Mouse (Mus musculus) kidney, postnatal 4 days (tissue): ENCODE measurements around the gene Gm17019.
A peak's percentile ranks its signal among the peaks of the same experiment; 100 is the strongest.
"Not testable (repeated sequence)": the region's sequence is repeated elsewhere in the genome, so short reads cannot be mapped to it uniquely, and the experiment has no call there.

Experiments
- DNase-seq, 2 experiments: peaks; one replicate each; pipeline ENCODE4 v3.0.0; 2021; ENCODE audit warnings: mixed read lengths in 2 of 2

Gm17019 gene

DNA sequence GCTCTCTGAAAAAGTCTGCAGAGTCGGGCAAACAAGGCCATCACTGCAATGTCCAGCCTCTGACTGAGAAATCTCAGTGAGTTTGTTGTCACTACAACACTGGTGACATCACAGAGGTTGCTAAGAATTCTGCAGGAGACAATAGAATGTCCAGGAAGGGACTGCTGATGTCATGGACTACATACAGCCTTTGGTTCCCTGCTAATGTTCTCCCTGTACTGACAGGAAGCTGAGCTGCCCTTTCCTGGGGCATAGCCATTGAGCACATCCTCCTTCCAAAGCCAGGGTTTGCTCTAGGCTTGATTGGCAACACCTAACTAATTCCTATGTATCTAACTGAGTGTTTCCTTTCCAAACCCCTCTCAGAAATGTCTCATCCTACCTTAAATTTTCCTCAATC, at the start of gene Gm17019:
Gene Gm17019, minus strand, starts transcription at position 101 of the 400 bp plus-strand sequence.
- DNase-seq: not testable (repeated sequence)

DNA sequence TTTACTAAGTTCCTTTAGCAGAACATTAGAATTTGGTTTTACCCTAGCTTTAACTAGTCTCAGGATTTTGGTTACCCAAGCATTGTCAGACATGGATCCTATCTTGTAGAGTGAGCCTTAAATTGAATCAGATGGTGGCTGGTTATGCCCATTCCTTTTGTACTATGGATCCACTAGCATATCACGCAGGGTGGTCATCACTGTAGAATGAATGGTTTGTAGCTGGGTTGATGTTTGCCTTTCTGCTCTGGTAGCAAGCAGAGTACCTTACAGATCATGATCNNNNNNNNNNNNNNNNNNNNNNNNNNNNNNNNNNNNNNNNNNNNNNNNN, 29.6 kb upstream of the Gm17019 start:
- DNase-seq: not testable (repeated sequence)

DNA sequence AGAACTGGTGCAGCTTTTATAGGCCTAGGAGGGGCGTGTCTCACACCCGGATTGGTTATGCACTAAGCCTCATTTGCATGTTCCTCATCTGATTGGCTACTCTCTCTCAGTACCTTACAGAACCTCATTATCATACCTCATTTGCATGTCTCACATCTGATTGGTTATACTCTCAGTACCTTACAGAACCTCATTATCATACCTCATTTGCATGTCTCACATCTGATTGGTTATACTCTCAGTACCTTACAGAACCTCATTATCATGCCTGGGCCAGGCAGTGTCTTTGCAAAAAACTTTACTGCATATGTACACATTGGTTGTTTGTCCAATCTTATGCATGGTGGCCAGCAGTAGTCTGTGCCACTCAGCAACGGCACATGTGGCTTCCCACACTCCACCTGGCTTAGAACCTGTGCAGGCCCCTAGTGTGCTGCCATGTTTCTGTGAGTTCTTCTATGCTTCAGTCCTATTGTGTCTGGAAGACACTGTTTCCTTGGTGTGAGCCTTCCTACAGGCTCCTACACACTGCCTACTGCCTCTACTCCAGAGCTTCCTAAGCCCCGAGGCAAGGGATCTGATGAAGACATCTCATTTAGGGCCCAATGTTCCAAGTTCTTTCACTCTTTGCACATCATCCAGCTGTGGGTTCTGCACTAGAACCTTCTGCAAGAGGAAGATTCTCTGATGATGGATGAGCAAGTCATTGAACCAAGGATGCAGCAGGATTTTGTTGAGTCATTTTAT, 29.0 kb upstream of the Gm17019 start:
- DNase-seq: not testable (repeated sequence)

DNA sequence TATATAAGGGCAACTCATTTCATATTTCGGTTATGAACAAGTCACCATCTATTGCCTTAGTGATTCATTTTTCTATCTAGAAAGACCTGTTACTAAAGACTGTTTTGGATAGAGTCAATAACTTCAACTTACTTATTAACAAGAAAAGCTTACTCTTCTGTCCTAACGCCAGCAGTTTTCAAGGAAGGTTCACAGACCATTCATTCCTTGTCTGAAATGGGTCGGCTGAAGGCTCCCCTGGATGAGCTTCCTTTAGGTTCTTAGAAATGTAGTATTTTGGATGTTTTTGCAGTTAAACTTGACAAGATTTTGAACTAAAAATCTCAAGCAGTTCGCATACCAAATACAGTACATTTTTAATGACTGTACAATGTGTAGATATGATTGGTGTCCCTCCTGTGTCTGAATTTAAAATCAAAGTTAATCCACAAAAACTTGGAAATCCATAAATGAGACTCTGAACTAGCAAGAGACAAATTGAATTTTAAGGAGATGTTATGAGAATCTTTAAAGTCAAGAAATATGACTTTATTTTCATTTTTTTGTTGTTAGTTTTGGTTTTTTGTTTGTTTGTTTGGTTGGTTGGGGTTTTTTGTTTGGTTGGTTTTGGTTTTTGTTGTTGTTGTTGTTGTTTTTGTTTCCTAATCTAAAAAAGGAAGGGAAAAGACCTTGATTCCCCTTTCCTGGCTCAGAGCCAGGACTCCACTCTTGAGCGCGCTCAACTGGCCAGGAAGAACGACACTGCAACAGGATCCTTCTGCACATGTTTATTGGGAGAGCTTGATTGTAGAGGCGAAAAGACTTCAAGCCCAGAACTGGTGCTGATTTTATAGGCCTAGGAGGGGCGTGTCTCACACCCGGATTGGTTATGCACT, 21.6 kb upstream of the Gm17019 start:
- not testable (repeated sequence) for DNase-seq

DNA sequence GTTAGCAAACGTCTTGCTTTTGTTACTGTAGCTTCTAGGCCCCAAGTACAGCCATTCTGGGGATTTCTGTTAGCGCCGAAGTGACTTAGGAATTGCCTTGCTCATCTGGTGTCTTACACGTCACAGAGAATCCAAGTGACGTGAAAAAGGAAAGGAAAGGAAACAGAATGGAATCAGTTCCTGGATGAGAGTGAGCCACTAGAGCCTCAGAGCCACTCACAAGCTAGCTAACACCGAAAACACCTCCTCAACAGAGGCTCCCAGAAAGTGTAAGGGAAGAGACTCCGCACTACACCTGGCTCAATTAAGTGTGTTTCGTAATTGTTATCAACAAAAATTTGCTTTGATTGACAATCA, 20.8 kb upstream of the Gm17019 start:
- not testable (repeated sequence) for DNase-seq

DNA sequence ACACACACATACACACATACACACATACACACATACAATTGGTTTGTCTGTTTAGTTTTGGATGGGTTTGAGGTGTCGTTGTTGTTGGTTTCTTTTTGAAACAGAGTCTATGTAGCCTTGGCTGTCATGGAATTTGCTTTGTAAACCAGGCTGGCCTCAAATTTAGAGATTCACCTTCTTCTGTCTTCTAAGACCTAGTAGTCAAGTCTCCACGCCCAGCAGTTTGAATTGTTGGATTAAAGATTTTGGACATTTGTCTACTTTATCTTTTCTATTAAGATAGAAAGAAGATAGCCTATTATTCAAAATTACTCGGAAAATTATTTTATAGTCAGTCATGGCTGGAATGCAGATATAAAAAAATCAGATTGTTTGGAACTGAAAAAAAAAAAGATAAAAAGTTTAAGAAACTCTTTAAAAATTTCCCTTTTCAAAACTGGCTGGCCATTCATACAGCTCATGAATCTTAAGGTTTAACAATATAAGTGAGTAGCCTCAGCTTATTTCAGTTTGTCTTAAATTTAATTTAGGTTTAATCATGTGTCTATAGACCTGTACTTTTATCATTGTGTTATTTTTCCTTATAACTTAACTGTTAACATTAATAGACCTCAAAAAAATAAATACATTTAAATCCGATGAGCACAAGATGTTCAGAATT, 20.3 kb upstream of the Gm17019 start:
- not testable (repeated sequence) for DNase-seq

DNA sequence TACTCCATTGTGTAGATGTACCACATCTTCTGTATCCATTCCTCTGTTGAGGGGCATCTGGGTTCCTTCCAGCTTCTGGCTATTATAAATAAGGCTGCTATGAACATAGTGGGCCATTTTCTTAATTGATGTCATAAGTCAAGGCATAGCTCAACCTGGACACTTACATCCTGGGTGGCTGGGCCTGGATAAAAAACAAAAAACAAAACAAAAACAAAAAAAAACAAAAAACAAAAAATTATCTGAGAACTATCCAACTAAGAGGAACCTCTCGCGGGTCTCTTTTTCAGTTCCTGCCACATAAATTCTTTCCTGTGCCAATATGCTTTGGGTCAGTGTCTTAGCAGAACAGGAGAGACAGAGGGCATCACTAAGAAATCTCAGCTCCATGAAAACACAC, 18.0 kb upstream of the Gm17019 start:
- DNase-seq: not testable (repeated sequence)

DNA sequence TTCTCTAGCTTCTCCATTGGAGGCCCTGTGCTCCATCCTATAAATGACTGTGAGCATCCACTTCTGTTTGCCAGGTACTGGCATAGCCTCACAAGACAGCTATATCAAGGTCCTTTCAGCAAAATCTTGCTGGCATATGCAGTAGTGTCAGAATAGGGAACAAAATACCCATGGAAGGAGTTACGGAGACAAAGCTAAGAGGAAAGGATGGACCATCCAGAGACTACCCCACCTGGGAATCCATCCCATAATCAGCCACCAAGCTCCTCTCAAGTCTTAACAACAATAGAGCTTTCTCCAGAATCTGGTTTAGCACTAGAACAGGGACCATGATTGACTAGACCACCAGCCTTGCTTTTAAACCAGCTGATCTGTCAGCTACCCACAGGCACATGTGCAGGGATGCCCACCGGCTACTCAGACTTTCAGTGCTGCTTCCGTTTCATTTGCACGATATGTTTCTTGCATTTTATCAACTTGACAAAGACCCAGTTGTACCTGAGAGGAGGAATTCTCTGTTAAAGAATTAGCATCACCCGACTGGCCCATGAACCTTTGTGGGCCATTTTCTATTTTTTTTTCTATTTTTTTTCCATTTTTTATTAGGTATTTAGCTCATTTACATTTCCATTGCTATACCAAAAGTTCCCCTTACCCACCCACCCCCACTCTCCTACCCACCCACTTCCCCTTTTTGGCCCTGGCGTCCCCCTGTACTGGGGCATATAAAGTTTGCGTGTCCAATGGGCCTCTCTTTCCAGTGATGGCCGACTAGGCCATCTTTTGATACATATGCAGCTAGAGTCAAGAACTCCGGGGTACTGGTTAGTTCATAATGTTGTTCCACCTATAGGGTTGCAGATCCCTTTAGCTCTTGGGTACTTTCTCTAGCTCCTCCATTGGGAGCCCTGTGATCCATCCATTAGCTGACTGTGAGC, 12.3 kb upstream of the Gm17019 start:
- DNase-seq: not testable (repeated sequence)

DNA sequence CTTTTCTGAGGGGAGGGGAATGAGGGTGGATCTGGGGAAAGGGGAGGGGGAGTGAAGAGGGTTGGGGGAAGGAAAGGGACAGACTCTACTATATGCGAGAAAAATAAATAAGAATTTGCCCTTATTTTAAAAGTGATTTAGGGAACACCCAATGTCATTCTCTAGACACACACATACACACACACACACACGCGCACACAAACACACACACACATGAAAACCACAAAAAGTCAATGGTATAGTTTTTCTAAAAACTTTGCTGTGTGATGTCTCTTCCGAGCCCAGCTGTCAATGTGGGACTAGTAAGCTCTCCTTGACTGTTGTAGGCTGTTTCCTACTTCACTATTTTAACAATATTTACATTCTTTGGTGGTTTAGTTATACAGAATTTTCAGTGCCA, 8.0 kb upstream of the Gm17019 start:
- DNase-seq: not testable (repeated sequence)

DNA sequence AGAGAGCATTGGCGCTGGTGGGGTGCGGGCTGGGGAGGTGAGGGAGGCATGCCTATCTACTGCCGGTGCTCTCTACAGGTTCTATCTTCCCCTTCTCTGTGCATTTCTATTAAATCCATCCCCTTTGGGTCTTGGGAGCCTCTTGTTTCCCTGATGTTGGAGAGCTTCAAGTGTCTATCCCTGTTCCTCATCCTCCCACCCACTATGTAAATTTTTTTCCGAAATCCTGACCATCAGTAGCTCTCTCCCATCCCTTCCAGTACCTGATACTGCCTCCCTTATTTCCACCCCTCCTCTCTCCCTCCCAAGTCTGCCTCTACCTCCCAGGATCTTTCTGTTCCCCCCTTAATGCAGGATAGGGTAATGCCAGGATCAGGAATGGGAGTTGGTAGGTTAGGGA, 7.2 kb upstream of the Gm17019 start:
- DNase-seq: not testable (repeated sequence)

DNA sequence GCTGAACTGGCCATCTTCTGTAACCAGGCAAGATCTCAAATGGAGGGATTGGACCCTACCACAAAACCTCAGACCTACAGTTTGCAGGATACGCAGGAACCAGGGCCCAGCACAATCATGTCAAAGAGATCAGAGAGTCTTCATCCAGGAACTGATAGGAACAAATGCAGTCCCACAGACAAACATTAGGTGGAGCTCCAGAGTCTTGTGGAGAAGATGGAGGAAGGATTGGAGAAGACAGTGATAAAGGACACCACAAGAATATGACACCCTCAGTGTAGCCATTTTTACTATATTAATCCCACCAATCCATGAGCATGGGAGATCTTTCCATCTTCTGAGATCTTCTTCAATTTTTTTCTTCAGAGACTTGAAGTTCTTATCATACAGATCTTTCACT, 8.5 kb downstream of the Gm17019 start:
- DNase-seq: not testable (repeated sequence)

DNA sequence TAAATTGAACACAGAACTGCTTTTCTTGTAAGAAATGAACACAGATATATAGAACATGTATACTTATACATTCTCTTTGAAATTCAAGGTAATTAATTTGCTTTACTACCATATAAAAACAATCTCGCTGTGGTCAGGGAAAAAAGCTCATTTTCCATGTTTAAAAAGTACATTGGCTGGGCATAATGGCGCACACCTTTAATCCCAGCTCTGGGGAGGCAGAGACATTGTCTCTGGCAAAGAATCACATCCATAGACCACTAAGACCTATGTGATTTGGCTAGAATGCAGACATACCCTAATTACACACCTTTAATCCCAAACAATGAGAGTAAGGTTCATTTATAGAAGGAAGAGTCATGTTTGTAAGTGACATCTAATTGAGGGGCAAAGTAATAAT, 12.7 kb downstream of the Gm17019 start:
- not testable (repeated sequence) for DNase-seq

DNA sequence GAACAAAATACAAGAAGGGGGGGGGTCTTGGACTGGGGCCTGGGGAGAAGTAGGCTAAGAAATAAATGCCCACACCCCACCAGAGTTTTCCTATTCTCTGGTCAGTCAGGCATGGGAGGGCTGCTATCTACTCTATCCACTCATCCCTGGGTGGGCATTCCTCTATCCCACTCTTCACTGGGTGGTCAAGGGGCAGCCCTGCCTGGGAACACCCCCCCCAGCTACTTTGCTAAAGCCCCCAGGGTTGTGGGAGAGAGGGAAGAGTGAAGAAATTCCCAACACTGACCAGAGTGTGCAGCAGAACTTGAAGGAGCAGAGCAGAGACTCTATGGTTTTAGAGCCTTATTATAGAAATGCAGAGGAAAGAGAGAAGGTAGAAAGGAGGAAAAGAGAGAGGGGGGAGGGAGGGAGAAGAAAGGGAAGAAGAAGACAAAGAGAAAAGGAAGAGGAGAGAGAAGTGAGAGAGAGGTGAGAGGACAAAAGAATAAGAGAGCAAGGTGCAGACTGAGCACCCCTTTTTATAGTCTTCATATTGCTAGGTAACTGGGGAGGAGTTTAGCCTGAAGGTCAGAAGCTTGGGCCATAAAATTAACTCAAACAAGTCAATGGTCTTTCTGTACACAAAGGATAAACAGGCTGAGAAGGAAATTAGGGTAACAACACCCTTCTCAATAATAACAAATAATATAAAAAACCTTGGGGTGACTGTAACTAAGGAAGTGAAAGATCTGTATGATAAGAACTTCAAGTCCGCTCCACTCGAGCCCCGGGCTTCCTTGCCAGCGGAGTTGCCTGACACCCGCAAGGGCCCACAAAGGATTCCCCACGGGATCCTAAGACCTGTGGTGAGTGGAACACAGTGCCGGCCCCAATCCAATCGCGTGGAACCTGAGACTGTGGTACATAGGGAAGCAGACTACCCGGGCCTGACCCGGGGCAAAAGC, 21.9 kb downstream of the Gm17019 start:
- DNase-seq: not testable (repeated sequence)

DNA sequence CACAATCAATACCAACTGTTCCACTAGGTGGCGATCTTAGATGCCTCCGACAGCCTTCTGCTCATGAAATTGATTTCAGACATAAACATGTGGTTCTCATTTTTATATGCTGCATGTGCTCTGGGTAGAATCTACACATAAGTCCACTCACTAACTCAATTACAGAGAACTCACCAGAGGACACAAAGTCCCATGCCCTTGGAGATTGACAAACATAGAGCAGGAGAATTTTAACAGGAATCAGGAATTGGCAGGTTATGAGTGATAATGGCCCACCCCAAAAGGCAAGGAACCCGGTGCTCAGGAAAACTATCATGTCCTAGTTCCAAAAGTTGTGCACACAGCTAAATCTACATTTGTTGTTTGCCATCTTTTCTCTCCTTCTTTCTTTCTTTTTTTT, 25.9 kb downstream of the Gm17019 start:
- not testable (repeated sequence) for DNase-seq

DNA sequence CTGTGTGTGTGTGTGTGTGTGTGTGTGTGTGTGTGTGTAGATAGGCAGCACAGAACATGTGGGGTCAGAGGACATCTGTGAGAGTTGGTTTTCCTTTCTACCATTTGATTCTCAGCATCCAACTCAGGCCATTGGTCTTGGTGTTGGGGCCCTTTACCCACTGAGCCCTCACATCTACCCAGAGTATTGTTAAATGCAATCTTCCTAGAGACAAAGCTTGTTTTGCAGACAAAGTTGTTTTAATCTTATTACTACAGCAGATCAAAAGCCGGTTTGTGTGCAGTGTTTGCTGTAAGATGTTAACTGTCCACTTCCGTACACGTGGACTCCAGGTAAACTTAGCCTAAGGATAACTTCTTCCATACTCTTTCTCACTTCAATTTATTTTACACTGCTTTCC, 26.5 kb downstream of the Gm17019 start:
- DNase-seq: not testable (repeated sequence)

DNA sequence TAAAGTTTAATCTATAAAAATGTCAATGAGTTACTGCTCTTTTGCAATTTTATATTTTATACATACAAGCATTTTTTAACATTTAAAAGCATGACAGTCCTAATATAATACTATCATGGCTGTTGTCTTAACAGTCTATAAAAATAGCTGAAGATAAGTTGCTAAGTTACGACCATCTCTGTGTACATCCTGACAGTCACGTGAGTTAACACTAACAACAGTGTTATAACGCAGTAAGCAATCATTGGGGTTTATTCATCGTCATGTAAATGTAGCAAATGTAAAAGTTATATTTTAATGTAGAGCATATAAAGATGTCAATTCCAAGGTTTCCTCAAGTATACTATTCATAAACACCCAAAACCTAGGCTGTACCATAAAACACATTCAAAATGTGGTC, 27.2 kb downstream of the Gm17019 start:
- not testable (repeated sequence) for DNase-seq

DNA sequence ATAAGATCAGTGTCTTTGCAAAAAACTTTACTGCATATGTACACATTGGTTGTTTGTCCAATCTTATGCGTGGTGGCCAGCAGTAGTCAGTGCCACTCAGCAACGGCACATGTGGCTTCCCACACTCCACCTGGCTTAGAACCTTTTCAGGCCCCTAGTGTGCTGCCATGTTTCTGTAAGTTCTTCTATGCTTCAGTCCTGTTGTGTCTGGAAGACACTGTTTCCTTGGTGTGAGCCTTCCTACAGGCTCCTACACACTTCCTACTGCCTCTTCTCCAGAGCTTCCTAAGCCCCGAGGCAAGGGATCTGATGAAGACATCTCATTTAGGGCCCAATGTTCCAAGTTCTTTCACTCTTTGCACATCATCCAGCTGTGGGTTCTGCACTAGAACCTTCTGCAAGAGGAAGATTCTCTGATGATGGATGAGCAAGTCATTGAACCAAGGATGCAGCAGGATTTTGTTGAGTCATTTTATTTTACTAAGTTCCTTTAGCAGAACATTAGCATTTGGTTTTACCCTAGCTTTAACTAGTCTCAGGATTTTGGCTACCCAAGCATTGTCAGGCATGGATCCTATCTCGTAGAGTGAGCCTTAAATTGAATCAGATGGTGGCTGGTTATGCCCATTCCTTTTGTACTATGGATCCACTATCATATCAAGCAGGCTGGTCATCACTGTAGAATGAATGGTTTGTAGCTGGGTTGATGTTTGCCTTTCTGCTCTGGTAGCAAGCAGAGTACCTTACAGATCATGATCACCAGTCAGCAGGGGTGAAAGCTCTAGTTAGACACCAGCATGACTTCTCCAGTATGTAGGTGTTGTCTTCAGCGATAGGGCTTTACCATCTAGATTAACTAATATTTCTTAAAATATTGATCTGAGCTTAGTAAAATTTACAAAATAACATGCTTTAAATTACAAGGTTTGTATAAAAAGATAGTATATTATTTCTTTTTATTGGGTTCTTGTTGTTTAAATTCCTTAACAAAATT, 27.9 kb downstream of the Gm17019 start:
- not testable (repeated sequence) for DNase-seq

DNA sequence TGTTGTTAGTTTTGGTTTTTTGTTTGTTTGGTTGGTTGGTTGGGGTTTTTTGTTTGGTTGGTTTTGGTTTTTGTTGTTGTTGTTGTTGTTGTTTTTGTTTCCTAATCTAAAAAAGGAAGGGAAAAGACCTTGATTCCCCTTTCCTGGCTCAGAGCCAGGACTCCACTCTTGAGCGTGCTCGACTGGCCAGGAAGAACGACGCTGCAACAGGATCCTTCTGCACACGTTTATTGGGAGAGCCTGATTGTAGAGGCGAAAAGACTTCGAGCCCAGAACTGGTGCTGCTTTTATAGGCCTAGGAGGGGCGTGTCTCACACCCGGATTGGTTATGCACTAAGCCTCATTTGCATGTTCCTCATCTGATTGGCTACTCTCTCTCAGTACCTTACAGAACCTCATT, 34.7 kb downstream of the Gm17019 start:
- not testable (repeated sequence) for DNase-seq

DNA sequence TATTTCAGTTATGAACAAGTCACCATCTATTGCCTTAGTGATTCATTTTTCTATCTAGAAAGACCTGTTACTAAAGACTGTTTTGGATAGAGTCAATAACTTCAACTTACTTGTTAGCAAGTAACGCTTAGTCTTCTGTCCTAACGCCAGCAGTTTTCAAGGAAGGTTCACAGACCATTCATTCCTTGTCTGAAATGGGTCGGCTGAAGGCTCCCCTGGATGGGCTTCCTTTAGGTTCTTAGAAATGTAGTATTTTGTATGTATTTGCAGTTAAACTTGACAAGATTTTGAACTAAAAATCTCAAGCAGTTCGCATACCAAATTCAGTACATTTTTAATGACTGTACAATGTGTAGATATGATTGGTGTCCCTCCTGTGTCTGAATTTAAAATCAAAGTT, 35.2 kb downstream of the Gm17019 start:
- DNase-seq: peak in 1 of 2 experiments; percentile 7
